Mouse (Mus musculus) left cerebral cortex, postnatal 10 days (tissue): ENCODE results near the gene Tmem104. TPM values are rescaled to one million over a fixed set of nuclear protein-coding genes. Genes with fewer than 3 reads are reported as not detected.
A peak's percentile ranks its signal among the peaks of the same experiment; 100 is the strongest.

ENCODE experiments used
- DNase-seq, 2 experiments: peaks; one replicate each; pipeline ENCODE4 v3.0.0; 2021 to 2022; ENCODE audit warnings: low spot score in 2 of 2, mixed read lengths in 1 of 2; ENCODE audit errors: extremely low spot score in 1 of 2
- intact Hi-C: fragments of 180-260 bp; cut with DNase I; formaldehyde crosslinking; loops from one replicate; pipeline ENCODE4 v1.15.1; 2025
- total RNA-seq, 2 experiments: library from RNA; stranded (reverse); gene quantifications; 2 replicates each; pipeline ENCODE4 v1.2.3; 2021

Tmem104 gene
- total RNA-seq, 2 experiments from 2014 or later: 19.9 to 20.3 TPM

DNA sequence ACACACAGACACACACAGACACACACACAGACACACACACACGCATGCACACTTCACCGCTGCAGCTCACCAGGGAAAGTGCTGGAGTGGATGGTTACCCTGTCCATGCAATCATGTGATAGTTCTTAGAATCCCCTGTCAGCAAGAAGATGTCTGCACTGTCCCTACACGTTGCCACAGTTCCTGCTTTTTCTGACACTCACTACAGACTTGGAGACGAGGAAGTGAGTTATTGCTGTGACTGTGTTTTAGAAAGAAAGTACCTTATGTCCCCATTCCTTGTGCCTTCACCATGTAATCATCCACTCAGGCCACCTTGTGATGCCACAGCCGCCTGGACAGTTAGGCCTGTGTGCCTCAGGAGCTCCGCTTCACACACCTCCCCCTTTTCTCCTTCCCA is 2.0 kb downstream of the Tmem104 start:
- DNase-seq: no peak
- intact Hi-C loops: no loop called here

DNA sequence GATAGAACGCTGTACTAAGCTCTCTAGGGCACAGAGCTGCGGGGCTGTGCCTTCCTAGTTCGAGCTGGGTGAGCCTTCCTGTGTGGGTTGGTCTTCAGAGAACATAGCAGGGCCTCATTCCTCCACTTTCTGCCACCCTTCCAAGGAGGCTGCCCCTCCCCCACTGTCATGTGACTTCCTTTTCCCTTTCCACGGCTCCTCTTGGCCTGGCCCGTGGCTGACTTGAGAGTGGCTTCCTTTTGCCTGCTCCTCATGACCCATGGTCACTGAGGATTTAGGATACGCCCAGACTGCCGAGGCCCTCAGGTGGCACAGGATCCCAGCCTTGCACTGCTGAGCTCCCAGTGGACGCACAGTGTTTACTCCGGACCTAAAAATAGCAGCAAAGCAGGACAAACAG is 4.9 kb downstream of the Tmem104 start:
- intact Hi-C loops: no loop called here
- DNase-seq: peak in 1 of 2 experiments; percentile 82

DNA sequence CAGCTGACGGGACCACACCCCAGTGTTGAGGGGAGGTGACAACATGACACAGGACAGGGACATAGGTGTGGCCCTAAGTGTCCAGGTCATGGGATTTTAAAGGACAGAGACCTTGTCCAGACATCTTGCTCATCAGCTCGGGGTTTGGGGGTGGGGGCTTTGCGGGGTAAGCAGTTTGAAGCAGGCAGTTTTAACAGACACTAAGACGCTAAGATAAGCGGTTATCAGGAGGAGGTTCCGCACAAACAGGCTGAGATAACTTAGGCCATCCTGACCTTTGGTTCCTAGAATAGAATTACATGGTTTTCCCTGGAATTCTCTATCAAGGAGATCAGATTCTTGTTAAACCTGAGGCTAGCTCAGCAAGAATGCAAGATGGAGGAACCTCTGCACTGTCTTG is 7.4 kb downstream of the Tmem104 start:
- DNase-seq: no peak
- intact Hi-C loops: no loop called here

DNA sequence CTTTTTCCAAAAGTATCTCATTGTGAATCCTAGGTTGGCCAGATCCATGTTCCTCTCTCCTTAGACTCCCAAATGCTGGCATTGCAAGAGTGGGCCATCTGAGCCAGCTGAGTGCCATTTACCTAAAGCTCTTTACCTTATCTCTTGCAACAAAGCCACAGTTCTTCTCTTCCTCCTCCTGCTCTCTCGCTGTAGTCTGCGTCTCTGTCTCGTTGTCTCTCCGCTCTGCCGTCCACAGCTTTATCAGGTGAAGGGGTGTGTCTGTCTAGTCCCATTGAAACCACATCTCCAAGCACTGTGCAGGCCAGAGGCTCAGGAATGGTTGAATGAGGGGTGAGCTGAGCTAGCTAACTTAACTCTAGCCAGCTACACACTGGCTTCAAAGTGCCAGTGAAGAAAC is 8.6 kb downstream of the Tmem104 start:
- intact Hi-C loops: no loop called here
- no peak for DNase-seq

DNA sequence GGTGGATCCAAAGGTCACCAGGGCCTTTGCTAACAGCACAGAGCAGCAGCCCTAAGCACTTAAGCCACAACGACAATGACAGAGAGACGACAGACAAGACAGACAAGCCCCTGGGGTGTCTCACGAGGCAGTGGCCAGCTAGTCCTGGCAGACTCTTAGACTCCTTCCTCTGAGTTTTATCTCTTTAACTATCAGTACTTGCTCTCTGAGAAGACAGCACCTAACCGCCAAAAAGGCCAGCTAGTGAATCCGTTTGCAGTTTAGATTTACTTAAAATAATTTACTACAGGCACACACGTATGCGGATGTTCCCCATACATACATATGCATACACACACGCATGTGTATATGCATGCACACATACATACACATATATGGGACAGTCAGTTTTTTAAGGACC is 10.3 kb downstream of the Tmem104 start:
- no peak for DNase-seq
- intact Hi-C loops: no loop called here

DNA sequence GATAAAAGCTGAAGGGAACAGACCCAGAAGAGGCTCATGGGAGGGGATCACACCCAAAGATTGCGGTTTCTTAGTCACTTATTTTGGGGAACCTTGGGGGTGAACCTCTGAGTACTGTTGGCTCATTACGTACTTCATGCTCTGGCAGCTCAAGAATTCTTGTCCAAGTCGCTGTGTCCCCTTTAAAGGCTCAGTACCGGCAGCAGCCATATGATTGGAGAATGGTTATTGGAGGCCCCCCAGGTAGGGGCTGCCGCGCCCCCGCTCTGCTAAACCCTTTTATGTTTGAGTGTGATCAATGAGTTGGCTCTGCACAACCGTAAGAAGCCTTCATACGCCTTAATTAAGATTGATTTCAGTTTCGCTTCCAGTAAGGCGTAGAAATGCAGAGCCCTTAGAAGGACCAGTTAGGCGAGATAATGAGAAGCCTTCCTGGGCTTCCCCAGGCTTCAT is 11.7 kb downstream of the Tmem104 start:
- DNase-seq: no peak
- intact Hi-C loops: no loop called here

DNA sequence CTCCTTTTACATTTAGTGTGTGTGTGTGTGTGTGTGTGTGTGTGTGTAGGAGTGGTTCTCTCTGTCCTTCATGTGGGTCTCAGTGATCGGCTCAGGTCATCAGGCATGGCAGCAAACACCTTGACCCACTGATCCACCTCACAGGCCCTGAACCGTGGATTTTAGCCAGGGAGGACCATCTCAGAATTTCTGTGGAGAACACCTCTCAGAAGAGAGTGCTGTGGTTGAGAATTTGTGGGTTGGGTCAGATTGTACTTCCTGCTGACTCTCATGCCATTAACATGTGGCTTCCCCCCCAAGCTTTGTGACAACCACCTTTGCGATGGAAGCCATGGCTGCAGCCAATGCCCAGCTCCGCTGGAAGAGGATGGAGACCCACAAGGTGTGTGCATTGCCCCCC is 13.2 kb downstream of the Tmem104 start:
- intact Hi-C loops: loop anchor here (10.0 kb wide), 1 partner anchor 154 kb away; no protein-coding TSS in a partner anchor

DNA sequence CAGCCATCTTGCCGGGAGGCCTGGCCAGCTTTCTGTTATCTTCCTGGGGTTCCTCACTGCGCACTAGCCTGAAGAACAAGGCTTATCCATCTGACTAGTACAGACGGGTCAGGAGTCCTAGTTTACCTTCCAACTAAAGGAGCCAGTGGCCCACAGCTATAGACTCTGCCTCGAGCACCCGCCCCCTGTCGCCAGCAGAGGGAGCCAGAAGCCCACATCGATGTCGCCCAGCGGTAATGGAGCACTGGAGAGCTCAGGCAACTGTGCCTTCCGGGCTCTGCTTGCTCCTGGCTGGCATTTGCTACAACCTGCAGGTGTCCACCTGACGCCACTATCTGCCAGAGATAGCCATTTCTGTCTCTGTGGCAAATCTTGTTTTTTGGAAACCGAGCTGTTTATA is 15.0 kb downstream of the Tmem104 start:
- intact Hi-C loops: loop anchor here (10.0 kb wide), 1 partner anchor 152 kb away; no protein-coding TSS in a partner anchor
- peak; percentile 69 to 83 for DNase-seq

More for the DNA sequence above, 13.2 kb downstream of the Tmem104 start:
- no peak for DNase-seq

DNA sequence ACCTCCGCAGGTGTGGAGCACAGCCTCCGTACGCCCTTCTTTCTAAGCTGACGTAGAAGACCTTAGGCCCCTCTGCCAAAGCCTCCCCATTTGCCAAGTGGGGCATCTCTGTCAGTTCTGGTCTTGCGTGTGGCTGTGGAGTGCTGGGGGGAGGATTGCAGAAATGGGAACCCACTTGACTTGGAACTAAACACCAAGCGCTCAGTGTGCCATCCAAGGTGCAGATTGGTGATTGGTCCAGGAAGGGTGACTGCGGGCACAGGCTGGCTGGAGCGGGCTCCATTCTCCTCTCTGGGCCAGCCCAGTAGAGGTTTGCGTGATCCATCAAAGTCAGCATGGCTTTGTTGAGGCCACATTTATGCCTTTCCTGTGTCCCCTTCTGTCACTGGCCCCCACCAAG is 15.5 kb downstream of the Tmem104 start:
- DNase-seq: no peak
- intact Hi-C loops: loop anchor here (1.0 to 10.0 kb wide), 2 partner anchors 68 to 152 kb away; no protein-coding TSS in a partner anchor

DNA sequence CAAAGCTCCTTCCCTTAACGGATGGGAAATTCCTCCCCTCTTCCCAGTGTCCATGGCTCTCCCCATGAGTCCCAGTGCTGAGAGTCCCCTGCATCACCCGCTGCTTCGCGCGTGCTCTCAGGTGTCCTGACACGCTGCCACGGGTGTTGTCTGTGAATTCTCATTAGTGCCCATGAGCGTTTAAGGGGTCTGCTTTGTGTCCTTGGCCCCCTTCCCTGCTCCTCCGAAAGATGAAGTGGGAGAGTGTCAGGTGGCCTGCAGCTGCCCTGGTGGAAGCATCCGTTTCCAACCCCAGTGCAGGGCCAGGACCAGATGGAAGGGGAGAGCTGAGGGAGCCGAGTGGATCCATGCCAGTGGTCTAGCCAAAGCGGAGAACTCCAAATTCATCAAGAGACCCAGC is 20.8 kb downstream of the Tmem104 start:
- DNase-seq: no peak
- intact Hi-C loops: loop anchor here (10.0 kb wide), 1 partner anchor 147 kb away; no protein-coding TSS in a partner anchor

DNA sequence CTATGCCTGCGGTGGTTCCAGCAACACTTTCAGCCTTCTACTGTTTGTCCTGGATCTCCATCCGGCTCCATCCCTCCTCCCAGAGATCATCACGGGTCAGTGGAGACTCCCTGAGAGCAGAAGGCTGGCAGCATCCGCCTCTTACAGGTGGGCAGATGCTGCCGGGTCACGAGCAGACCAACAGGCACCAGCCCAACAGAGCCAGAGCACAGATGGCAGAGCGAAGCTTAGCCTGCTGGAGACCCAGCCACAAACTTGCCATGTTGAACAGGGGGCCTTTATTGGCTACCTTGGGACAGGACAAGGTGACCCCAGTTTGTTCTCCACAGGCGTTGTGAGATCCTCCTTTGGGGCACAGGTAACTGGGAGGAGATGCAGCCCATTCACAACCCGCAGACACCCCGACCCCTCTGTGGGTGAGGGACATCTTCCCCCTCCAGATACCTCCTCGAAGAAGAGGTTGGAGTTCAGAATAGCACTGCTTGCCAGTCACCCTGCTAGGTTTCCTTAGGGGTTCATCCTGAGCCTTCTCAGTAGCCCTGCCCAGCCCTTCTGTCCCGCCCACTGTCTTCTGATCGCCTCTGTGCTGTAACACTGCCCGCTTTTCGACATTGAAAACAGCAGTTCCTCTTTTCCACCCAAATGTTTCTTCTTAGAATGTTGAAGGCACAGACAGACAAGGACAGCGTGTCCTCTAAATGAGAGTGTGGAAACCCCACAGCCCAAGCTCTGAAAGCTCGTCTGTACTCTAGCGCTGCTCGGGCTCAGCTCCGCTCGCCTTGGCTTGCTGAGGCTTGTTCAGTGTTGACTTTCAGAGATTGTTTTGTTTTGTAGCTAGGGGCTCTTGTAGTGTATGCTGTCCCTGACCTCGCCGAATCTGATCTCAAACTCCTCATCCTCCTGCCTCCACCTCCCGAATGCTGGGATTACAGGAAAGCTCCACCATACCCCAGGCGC is 21.8 kb downstream of the Tmem104 start:
- intact Hi-C loops: loop anchor here (10.0 kb wide), 1 partner anchor 146 kb away; no protein-coding TSS in a partner anchor
- no peak for DNase-seq

DNA sequence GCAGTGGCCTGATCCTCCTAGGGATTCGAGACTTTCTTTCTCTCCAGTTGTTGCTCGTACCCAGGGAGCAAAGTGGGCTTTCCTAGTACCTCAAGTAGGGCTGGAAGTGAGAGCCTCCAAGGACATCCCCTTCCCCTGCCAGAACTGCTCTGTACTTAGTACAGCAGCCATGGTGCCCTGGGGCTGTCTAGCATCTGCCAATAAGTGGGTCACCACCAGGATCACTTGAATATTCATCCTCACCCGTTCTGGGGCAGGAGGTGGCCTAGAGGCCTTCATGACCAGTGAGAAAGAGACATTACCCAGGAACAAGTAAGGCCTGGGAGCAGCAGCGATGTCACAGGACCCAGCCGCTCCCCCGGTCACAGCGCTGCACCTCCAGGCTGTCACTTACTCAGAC is 22.7 kb downstream of the Tmem104 start:
- no peak for DNase-seq
- intact Hi-C loops: loop anchor here (10.0 kb wide), 1 partner anchor 145 kb away; no protein-coding TSS in a partner anchor

DNA sequence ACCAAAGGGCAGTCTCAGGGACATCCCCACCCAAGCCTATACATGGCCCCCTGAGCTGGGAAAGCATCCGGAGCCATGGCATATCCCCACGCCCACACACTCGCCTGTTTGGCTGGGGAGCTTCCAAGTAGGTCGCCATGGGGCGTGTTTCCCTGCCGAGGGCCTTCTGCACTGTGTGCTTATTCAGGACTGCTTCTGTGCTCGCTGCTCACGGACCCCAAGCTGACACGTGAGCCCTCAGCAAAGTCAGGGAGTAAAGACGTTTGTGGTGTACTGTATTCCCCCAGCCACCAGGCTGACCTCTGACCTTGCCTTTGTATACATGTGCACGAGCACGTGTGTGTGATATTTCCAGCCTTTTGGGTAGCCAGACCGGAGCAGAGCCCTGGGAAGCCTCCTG is 24.8 kb downstream of the Tmem104 start:
- intact Hi-C loops: no loop called here
- DNase-seq: peak in 1 of 2 experiments; percentile 60

DNA sequence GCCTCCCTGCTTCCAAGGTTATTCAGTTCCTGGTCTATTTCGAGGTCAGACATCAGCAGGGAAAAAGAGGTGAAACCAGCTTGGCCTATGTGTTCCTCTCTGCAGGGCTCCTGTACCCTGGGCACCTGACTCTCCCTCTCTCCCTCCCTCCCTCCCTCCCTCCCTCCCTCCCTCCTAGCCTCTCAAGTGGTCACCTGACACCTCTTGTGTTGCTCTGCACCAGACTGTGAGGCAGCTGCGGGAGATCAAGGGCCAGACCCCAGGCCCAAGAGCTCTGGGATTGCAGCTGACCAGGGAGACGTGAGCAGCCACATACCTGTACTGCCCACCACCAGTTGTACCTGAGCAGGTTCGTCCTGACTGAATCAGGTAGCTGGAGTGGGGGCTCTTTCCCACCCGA is 27.8 kb downstream of the Tmem104 start:
- intact Hi-C loops: no loop called here
- no peak for DNase-seq

DNA sequence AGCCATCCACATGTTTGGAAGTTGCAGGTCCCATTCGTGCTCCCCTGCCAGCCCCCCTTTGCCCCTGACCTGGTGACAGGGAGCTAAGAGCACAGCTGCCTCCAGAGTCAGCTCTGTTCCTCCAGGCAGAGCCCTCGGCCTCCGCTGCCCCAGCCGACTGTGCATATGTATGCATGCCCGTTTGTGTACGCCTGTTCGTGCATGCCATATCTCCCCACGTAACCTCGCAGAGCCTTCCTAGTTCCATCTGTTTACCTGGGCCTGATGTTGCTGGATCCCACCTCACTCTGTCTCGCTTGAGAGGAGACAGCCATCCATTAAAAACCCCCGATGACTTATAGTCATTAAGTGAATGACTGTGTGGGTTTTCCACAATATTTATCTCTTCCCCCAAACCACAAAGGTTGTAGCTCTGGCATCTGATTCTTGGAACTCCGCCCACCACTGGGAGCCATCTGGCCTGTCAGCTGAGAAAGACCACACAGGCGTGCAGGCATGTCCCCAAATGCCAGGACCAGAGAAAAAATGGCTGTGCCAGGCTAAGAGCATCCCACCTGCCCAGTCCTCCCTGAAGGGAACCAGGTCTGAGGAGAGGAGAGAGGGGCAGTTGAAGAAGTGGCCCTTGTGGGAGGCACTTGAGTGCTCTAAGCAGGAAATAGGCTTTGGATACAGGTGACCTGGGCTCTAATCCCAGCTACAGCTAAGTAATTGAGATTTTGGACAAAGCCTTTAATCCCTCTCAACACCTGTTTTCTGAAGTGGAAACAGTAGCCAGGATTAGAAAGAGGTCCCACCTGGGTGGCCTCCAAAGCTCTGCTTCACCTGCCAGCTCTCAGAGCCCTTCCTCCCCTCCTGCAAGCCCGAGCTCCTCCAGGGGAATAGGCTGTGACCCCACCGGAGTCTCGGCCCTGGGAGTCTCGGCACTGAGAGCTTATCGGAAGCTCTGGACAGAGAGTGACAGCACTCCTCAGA is 30.4 kb downstream of the Tmem104 start:
- intact Hi-C loops: no loop called here
- DNase-seq: no peak

DNA sequence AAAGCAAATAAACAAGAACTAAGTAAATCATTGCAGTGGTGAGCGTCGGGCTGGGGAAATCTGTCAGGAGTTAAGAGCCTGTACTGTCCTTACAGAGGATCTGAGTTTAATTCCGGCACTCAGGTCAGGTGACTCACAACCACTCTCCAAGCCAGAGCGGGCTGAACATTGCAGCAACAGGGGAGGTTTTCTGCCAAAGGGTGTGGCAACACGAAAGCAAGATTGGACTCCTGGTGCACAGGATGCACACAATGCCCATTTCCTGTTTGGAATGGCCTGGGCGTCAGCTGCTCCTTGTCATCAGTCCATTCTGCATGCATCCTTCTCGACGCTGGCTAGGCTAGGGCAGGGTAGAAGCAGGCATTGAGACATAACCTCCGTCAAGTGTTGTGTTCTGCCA is 32.0 kb downstream of the Tmem104 start:
- intact Hi-C loops: no loop called here

DNA sequence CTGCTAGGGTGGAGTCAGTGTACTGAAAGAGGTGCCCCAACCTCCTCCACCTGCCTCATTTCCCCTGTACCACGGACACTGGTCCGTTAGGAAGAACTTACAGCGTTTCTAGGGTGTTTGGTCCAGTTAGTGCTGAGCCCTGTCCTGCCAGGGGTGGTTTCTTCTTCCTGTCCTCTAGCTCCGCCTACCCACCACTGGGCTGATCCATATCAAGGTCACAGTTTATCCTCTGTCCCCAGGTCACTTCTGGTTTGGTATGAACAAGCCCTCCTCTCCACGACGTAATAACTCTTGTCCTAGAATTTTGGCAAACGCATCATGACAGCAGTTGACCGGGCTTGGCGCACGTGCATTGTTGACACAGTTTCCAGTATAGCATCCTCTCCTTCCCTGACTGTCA is 32.4 kb downstream of the Tmem104 start:
- no peak for DNase-seq
- intact Hi-C loops: no loop called here

More for the DNA sequence above, 32.0 kb downstream of the Tmem104 start:
- DNase-seq: no peak

DNA sequence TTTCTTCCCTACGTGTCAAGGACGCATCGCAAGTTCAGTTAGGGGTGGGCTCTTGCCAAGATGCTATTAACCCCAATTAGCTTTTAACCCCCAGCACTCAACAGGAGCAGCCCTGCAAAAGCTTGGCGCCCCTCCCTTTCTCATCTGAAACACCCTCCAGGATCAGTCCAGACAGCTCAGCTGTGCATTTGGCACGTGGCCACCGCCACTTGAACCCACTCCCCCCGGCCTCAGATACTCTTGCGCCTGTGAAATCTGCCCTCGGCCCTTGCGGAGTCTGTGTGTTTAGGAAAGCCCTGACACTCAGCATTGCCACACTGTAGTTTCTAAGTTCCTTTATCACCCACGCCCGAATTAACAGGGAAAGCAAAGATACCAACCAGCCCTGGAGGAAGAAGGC is 34.8 kb downstream of the Tmem104 start:
- no peak for DNase-seq
- intact Hi-C loops: no loop called here

DNA sequence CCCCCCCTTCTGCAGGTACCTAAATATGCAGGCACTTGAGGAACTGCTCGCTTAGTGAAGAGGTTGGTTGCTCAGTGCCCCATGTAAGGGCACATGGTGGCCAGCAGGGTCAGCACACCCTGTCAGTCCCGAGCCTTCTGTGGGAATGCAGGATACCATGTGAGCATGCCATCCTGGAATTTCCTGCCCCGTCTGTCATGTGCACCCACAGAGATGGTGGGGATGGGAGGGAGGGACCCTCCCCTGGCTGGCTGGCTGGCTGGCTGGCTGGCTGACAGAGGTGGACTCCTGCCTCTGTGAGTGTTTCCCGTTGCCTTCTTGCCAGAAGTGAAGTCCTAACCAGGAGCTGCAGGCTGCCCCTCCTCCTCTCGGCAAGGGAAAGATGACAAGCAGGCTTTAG is 35.3 kb downstream of the Tmem104 start:
- intact Hi-C loops: no loop called here

More for the DNA sequence above, 35.3 kb downstream of the Tmem104 start:
- no peak for DNase-seq
